Comparison of ENCODE assay signal across 9 mouse cellular contexts in genomic region chr11:30772777-30773417, GRCm38 (mm10). TPM values are rescaled to one million over a fixed set of nuclear protein-coding genes. Genes with fewer than 3 reads are reported as not detected.
DNase-seq lines count a peak whose midpoint lies in the region; ATAC-seq and TF ChIP-seq lines count a peak whose summit lies in the region.
"Had no signal": no experiment of that assay in that cellular context is flagged by ENCODE, and none has a peak within 500 bp of the region (broad histone marks: within the 10 kb centered on the region; RNA-seq: fewer than 3 reads in every experiment).

No protein-coding gene starts in this region.

- peak overlapping the region; percentile 81 for H3K4me3 ChIP-seq in heart, adult 2 months
- H3K4me3 ChIP-seq in forebrain, postnatal 0 days (ENCODE audit: low read depth, low read length): peak overlapping the region; percentile 99
- peak overlapping the region; percentile 100 for H3K4me3 ChIP-seq in liver, embryonic 16.5 days (ENCODE audit: low read depth, low read length)
- H3K4me3 ChIP-seq in stomach, postnatal 0 days (ENCODE audit: low read depth, low read length): peak overlapping the region; percentile 95

- peaks cover 3% of the 10 kb centered on the region for H3K4me1 ChIP-seq in heart, adult 2 months (ENCODE audit: control insufficient read depth, insufficient read depth, low read length)
- H3K4me1 ChIP-seq in forebrain, postnatal 0 days (ENCODE audit: insufficient read depth): peaks cover 16% of the 10 kb centered on the region
- peaks cover 16% of the 10 kb centered on the region for H3K4me1 ChIP-seq in liver, embryonic 16.5 days (ENCODE audit: control insufficient read depth, low read depth, low read length)
- no peaks in the 10 kb centered on the region for H3K4me1 ChIP-seq in stomach, postnatal 0 days (replicated peaks; ENCODE audit: control insufficient read depth, insufficient read depth)

- peak overlapping the region; percentile 73 for H3K4me2 ChIP-seq in forebrain, postnatal 0 days (ENCODE audit: low read depth)
- H3K4me2 ChIP-seq in liver, embryonic 16.5 days (ENCODE audit: low read depth, low read length): peak overlapping the region; percentile 87
- H3K4me2 ChIP-seq in stomach, postnatal 0 days (replicated peaks; ENCODE audit: low read depth): peak overlapping the region; percentile 55

- TF ChIP-seq POLR2A in heart, adult 2 months (IDR thresholded peaks at IDR 0.05; ENCODE audit: insufficient read depth, low read depth, low read length): no peak

- 2% methylated on average over 21 of the region's 21 CpGs for WGBS in heart, adult 2 months
- 1% methylated on average over 21 of the region's 21 CpGs for WGBS in forebrain, postnatal 0 days
- under 1% methylated on average over 21 of the region's 21 CpGs for WGBS in liver, embryonic 16.5 days (ENCODE audit: insufficient replicate concordance)
- 3% methylated on average over 21 of the region's 21 CpGs for WGBS in stomach, postnatal 0 days

- peak overlapping the region; percentile 88 for H3K9ac ChIP-seq in heart, adult 2 months (ENCODE audit: low read depth, low read length)
- H3K9ac ChIP-seq in forebrain, postnatal 0 days: peak overlapping the region; percentile 90
- H3K9ac ChIP-seq in liver, embryonic 16.5 days (ENCODE audit: low read depth, low read length): peak overlapping the region; percentile 100
- peak overlapping the region; percentile 99 for H3K9ac ChIP-seq in stomach, postnatal 0 days (ENCODE audit: low read length)

- TF ChIP-seq EP300 in heart, adult 2 months (IDR thresholded peaks at IDR 0.05; ENCODE audit: insufficient read depth, low read depth, low read length): no peak
- no peak for TF ChIP-seq EP300 in stomach, postnatal 0 days (optimal IDR thresholded peaks at IDR 0.05)

- no peaks in the 10 kb centered on the region for H3K27me3 ChIP-seq in heart, adult 2 months (ENCODE audit: control insufficient read depth, insufficient read depth, low read length)
- H3K27me3 ChIP-seq in forebrain, postnatal 0 days (ENCODE audit: insufficient read depth, low read length): no peaks in the 10 kb centered on the region
- H3K27me3 ChIP-seq in liver, embryonic 16.5 days (ENCODE audit: control insufficient read depth, insufficient read depth, low read depth, low read length): no peaks in the 10 kb centered on the region
- no peaks in the 10 kb centered on the region for H3K27me3 ChIP-seq in stomach, postnatal 0 days (ENCODE audit: control insufficient read depth, insufficient read depth, low read length)
- H3K27me3 ChIP-seq: Patski had no signal

- H3K79me2 ChIP-seq in heart, adult 2 months (replicated peaks; ENCODE audit: control insufficient read depth, insufficient read depth, low read length): peaks cover 4% of the 10 kb centered on the region

- no peaks in the 10 kb centered on the region for H3K9me3 ChIP-seq in forebrain, postnatal 0 days (ENCODE audit: low read length)
- no peaks in the 10 kb centered on the region for H3K9me3 ChIP-seq in liver, embryonic 16.5 days (replicated peaks; ENCODE audit: control insufficient read depth, low read length)
- no peaks in the 10 kb centered on the region for H3K9me3 ChIP-seq in stomach, postnatal 0 days (ENCODE audit: control insufficient read depth, low read length)

- DNase-seq in heart, adult 2 months: no peak
- DNase-seq in heart, postnatal 4 days: no peak
- DNase-seq in NIH3T3 (ENCODE audit: low read depth): peak; percentile 41
- DNase-seq in forebrain, postnatal 0 days: peak; percentile 2
- DNase-seq in stomach, postnatal 0 days (ENCODE audit: low spot score): no peak
- no peak for DNase-seq in ovary, adult 18-20 months (ENCODE audit: low spot score)
- no peak for DNase-seq in kidney, postnatal 4 days

- intact Hi-C loops in heart, adult 2 months (cut with DNase I): no loop called here

- H3K27ac ChIP-seq in heart, adult 2 months: peak overlapping the region; percentile 90
- no peak overlapping the region for H3K27ac ChIP-seq in forebrain, postnatal 0 days (ENCODE audit: low read depth, low read length)
- H3K27ac ChIP-seq in liver, embryonic 16.5 days (ENCODE audit: low read length): peak overlapping the region; percentile 94
- H3K27ac ChIP-seq in stomach, postnatal 0 days (replicated peaks): no peak overlapping the region; the same call in 1 of the 2 replicates

- H3K36me3 ChIP-seq in heart, adult 2 months (ENCODE audit: control insufficient read depth, insufficient read depth, low read length): peaks cover 2% of the 10 kb centered on the region; the same call in 1 of the 2 replicates
- H3K36me3 ChIP-seq in forebrain, postnatal 0 days (ENCODE audit: insufficient read depth): no peaks in the 10 kb centered on the region
- no peaks in the 10 kb centered on the region for H3K36me3 ChIP-seq in liver, embryonic 16.5 days (ENCODE audit: control insufficient read depth, insufficient read depth)
- H3K36me3 ChIP-seq in stomach, postnatal 0 days (ENCODE audit: control insufficient read depth, insufficient read depth, low read length): no peaks in the 10 kb centered on the region

- ATAC-seq in forebrain, postnatal 0 days: no peak
- ATAC-seq in liver, embryonic 16.5 days (ENCODE audit: low read depth): peak; percentile 46
- ATAC-seq in stomach, postnatal 0 days (ENCODE audit: low FRiP score, low TSS enrichment): no peak

- TF ChIP-seq CTCF in heart, adult 2 months (IDR thresholded peaks at IDR 0.05): no peak
- no peak for TF ChIP-seq CTCF in forebrain, postnatal 0 days (IDR thresholded peaks at IDR 0.05; ENCODE audit: low read depth)
- TF ChIP-seq CTCF in stomach, postnatal 0 days (IDR thresholded peaks at IDR 0.05; ENCODE audit: low read depth): no peak

RNA-seq across cellular contexts. Expression of gene Psme4, which starts 1.4 kb away (rescaled TPM):
- total RNA-seq in heart, adult 2 months (2021): 100 to 1,000 TPM; 189 to 213 TPM
- 39.1 and 97.7 TPM in 2 replicates for polyA plus RNA-seq in heart, adult 2 months (2012; rRNA removed)
- 10 to 100 TPM; 67.1 to 70.4 TPM for total RNA-seq in heart, postnatal 4 days (2021)
- total RNA-seq in forebrain, postnatal 0 days (2014; rRNA removed): 50.9 and 57.4 TPM in 2 replicates
- polyA plus RNA-seq in forebrain, postnatal 0 days (2015; fragmentation: Nextera tagmentation; extraction: Ambion mirVana): 6.1 and 7.8 TPM in 2 replicates
- 7.2 and 8.0 TPM in 2 replicates for polyA plus RNA-seq in liver, embryonic 16.5 days (2015; fragmentation: Nextera tagmentation; extraction: Ambion mirVana)
- 9.9 and 10.7 TPM in 2 replicates for polyA plus RNA-seq in stomach, postnatal 0 days (2015; fragmentation: Nextera tagmentation; extraction: Ambion mirVana)

Comparison
In these comparisons a context has a peak if more than half of its experiments do, and no peak if none do; other contexts are left out.
1. DNase-seq: peak in NIH3T3 (single experiment) and forebrain, postnatal 0 days (single experiment); none in heart, adult 2 months (0 of 2), heart, postnatal 4 days (single experiment), stomach, postnatal 0 days (single experiment), ovary, adult 18-20 months (single experiment) and kidney, postnatal 4 days (0 of 2).
2. H3K27ac ChIP-seq: peak in heart, adult 2 months (single experiment) and liver, embryonic 16.5 days (single experiment); none in forebrain, postnatal 0 days (single experiment) and stomach, postnatal 0 days (single experiment).
3. Peak in every context shown above with its lines, with median percentiles within 50 percentile points of each other: H3K4me3 ChIP-seq, H3K9ac ChIP-seq and H3K4me2 ChIP-seq.